Mouse (Mus musculus) liver, adult 2 months (tissue): Measurements from ENCODE around the gene Ywhaq. TPM values are rescaled to one million over a fixed set of nuclear protein-coding genes. Genes with fewer than 3 reads are reported as not detected.

Experiments used
- DNase-seq: peaks from one replicate; pipeline ENCODE4 v3.0.0-alpha.2; 2011; ENCODE audit warnings: low read depth, low spot score; ENCODE audit errors: extremely low read depth
- H3K27ac ChIP-seq: fragments of 200-500 bp; replicated peaks from 2 replicates; pipeline ENCODE4 v1.5.1; 2012; ENCODE audit warnings: low read depth, mild to moderate bottlenecking, control low read depth, inconsistent platforms, low read length; ENCODE audit not compliant: insufficient read depth
- H3K27me3 ChIP-seq: fragments of 200-500 bp; 2 replicates; pipeline ENCODE4 v1.6.1; 2012; ENCODE audit warnings: mild to moderate bottlenecking, moderate library complexity, low read length, inconsistent platforms; ENCODE audit not compliant: control insufficient read depth, insufficient read depth
- H3K36me3 ChIP-seq: fragments of 200-500 bp; 2 replicates; pipeline ENCODE4 v1.6.1; 2012; ENCODE audit warnings: low read length, inconsistent platforms; ENCODE audit not compliant: control insufficient read depth, insufficient read depth
- H3K4me1 ChIP-seq: fragments of 200-500 bp; 2 replicates; pipeline ENCODE4 v1.6.1; 2011; ENCODE audit warnings: low read length; ENCODE audit not compliant: control insufficient read depth, insufficient read depth
- H3K4me3 ChIP-seq: fragments of 200-500 bp; 2 replicates; pipeline ENCODE4 v1.5.1; 2011; ENCODE audit warnings: low read depth, mild to moderate bottlenecking, control low read depth, low read length, moderate library complexity; ENCODE audit not compliant: insufficient read depth
- H3K79me2 ChIP-seq: fragments of 200-500 bp; 2 replicates; pipeline ENCODE4 v1.6.1; 2012; ENCODE audit warnings: inconsistent platforms, mild to moderate bottlenecking, low read length, moderate library complexity; ENCODE audit not compliant: control insufficient read depth, insufficient read depth
- H3K9ac ChIP-seq: fragments of 200-500 bp; 2 replicates; pipeline ENCODE4 v1.6.1; 2012; ENCODE audit warnings: low read depth, mild to moderate bottlenecking, control low read depth, inconsistent platforms, low read length
- CTCF ChIP-seq: fragments of 200-500 bp; IDR thresholded peaks from 2 replicates; pipeline ENCODE4 v1.5.1; 2011; ENCODE audit warnings: low read depth, low read length, control low read depth
- POLR2A ChIP-seq: fragments of 200-500 bp; IDR thresholded peaks from 2 replicates; pipeline ENCODE4 v1.6.1; 2011; ENCODE audit warnings: low read length, control low read depth; ENCODE audit not compliant: insufficient read depth; ENCODE audit errors: extremely low read depth
- WGBS: fragments of 180-500 bp; shearing (Covaris S2); methylation state at CpG from one replicate; pipeline ENCODE4 v1.1.7; 2018; 5-methylcytosine and 5-hydroxymethylcytosine counted together
- polyA plus RNA-seq: library from polyadenylated mRNA; depleted of rRNA; stranded (reverse); fragments of >200 nt; gene quantifications from 2 replicates; pipeline ENCODE4 v1.2.3, GENCODE M21; 2012
- total RNA-seq: library from RNA; depleted of rRNA; stranded (reverse); fragments of >200 nt; gene quantifications from 2 replicates; pipeline ENCODE4 v1.2.3, GENCODE M21; 2014

Ywhaq gene
- total and polyA plus RNA-seq, 2 experiments: 25.7 to 78.0 TPM

DNA sequence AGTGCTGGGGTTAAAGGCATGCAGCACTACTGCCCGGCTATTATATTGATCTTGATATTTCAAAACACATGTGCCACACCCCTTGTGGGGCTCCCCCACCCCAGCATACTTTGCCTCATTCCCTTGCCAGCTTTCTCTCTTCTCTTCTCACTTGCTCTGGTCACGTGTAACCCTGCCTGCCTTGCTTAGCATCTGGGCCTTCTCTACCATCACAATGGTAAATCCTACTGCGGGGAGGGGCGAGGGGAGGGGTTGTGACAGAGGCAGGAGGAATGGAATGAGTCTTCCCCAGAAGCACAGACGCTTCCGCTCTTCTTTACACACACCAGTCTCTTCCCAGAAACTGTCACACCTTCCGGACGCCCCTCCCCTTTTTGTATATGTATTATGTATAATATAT lies 14.5 kb upstream of the Ywhaq start:
- H3K36me3 ChIP-seq: no peaks in the 10 kb centered on the region
- H3K27ac ChIP-seq: no peak overlapping the region
- H3K79me2 ChIP-seq: no peaks in the 10 kb centered on the region
- H3K27me3 ChIP-seq: no peaks in the 10 kb centered on the region
- H3K4me1 ChIP-seq: peaks cover 1% of the 10 kb centered on the region; the same call in 1 of the 2 replicates
- no peak overlapping the region for H3K4me3 ChIP-seq
- 71% methylated on average over 8 of the region's 8 CpGs for WGBS
- DNase-seq: no peak
- no peak overlapping the region for H3K9ac ChIP-seq
- TF ChIP-seq CTCF: no peak
- no peak for TF ChIP-seq POLR2A

GRCm38 (mm10) chr12:21431039-21431438 lies 13.6 kb upstream of the Ywhaq start:
- Histone ChIP-seq H3K27ac (no peak overlapping the region), H3K4me1 (peaks cover 2% of the 10 kb centered on the region; the same call in 1 of the 2 replicates), H3K79me2 (no peaks in the 10 kb centered on the region), H3K36me3 (no peaks in the 10 kb centered on the region), H3K27me3 (no peaks in the 10 kb centered on the region), H3K9ac (no peak overlapping the region), H3K4me3 (no peak overlapping the region)
- TF ChIP-seq POLR2A (no peak), CTCF (no peak)
- DNase-seq: no peak
- WGBS: 80% methylated on average over 2 of the region's 2 CpGs

DNA sequence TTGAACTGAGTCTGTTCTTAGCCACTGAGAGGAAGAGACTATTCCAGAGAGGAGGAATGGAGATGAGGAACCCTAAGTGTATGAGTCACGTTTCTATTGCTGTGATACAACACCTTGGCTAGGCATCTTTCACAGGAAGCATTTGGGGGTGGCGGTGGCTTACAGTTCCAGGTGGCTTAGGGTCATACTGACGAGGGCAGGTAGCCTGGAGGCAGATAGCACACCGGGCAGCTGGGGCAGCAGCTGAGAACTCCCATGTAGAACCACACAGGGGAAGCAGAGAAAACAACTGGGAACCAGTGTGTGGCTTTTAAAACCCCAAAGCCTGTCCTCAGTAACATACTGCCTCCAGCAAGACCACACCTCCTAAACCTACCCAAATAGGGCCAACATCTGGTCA lies 12.7 kb upstream of the Ywhaq start:
- no peaks in the 10 kb centered on the region for H3K36me3 ChIP-seq
- H3K27me3 ChIP-seq: no peaks in the 10 kb centered on the region
- no peak for DNase-seq
- no peaks in the 10 kb centered on the region for H3K79me2 ChIP-seq
- TF ChIP-seq POLR2A (no peak), CTCF (no peak)
- 87% methylated on average over 4 of the region's 4 CpGs for WGBS
- H3K4me1 ChIP-seq: peaks cover 7% of the 10 kb centered on the region; the same call in 1 of the 2 replicates
- no peak overlapping the region for H3K27ac ChIP-seq
- no peak overlapping the region for H3K9ac ChIP-seq
- no peak overlapping the region for H3K4me3 ChIP-seq

DNA sequence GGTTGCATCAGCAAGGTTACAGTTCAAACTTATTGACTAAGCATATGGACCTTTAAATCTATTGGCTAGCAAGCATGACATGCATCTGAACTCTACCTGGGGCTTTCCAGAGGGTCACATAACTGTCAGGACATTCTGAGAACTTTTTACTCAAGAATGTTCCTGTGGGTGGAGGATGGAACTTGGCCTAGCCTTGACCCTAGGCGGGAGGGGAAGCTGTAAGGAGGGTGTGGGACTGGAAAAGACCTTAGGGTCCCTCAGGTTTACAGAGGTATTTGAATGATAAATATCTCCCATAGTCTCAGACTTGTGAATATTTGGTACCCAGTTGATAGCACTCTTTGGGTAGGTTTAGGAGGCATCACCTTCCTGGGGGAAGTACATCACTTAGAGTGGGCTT lies 11.6 kb upstream of the Ywhaq start:
- WGBS: 86% methylated on average over 1 of the region's 1 CpGs
- Histone ChIP-seq H3K4me1 (peaks cover 7% of the 10 kb centered on the region; the same call in 1 of the 2 replicates), H3K27me3 (no peaks in the 10 kb centered on the region)

GRCm38 (mm10) chr12:21426065-21426940 lies 8.9 kb upstream of the Ywhaq start:
- H3K79me2 ChIP-seq: no peaks in the 10 kb centered on the region
- WGBS: under 1% methylated on average over 16 of the region's 16 CpGs
- no peaks in the 10 kb centered on the region for H3K36me3 ChIP-seq
- H3K9ac ChIP-seq: peak overlapping the region; percentile 32; the same call in 1 of the 2 replicates
- peak overlapping the region; percentile 89 for H3K27ac ChIP-seq
- TF ChIP-seq CTCF (no peak), POLR2A (peak; percentile 21; the same call in 1 of the 2 replicates)
- H3K4me1 ChIP-seq: peaks cover 7% of the 10 kb centered on the region; the same call in 1 of the 2 replicates
- DNase-seq: peak; percentile 98
- H3K27me3 ChIP-seq: no peaks in the 10 kb centered on the region
- peak overlapping the region; percentile 38 for H3K4me3 ChIP-seq

More for the DNA sequence above, 11.6 kb upstream of the Ywhaq start:
- Histone ChIP-seq H3K79me2 (no peaks in the 10 kb centered on the region), H3K4me3 (no peak overlapping the region), H3K36me3 (no peaks in the 10 kb centered on the region), H3K27ac (no peak overlapping the region), H3K9ac (no peak overlapping the region)
- TF ChIP-seq POLR2A: no peak
- no peak for TF ChIP-seq CTCF
- no peak for DNase-seq

DNA sequence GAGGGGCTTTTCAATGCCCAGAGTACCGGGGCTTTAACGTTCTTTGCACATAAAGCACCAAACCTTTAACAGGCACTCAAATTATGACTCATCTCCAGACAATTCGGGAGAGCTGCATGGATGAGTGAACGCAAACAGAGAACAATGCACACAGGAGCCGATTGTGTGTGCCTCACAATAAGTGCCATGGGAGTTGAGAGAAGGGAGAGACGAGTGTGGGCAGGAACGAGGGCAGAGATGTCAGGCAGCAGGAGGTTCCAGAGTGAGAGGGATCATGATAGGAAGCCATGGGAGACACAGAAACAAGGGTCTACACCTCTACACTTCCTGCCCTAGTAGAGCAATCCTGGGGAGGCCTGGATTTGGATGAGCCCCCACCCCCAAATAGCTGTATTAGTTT lies 7.2 kb upstream of the Ywhaq start:
- Histone ChIP-seq H3K27me3 (no peaks in the 10 kb centered on the region), H3K36me3 (no peaks in the 10 kb centered on the region), H3K27ac (no peak overlapping the region), H3K4me1 (peaks cover 7% of the 10 kb centered on the region; the same call in 1 of the 2 replicates), H3K4me3 (no peak overlapping the region), H3K79me2 (no peaks in the 10 kb centered on the region), H3K9ac (no peak overlapping the region)
- 86% methylated on average over 7 of the region's 7 CpGs for WGBS
- TF ChIP-seq POLR2A: no peak
- no peak for TF ChIP-seq CTCF
- no peak for DNase-seq
